Mouse (Mus musculus) gastrocnemius, adult 8-10 months (tissue): ENCODE results near the gene Imp4. TPM values are rescaled to one million over a fixed set of nuclear protein-coding genes. Genes with fewer than 3 reads are reported as not detected.

Source experiments
- DNase-seq, 2 experiments: peaks; one replicate each; pipeline ENCODE4 v3.0.0; 2022; ENCODE audit warnings: low spot score in 2 of 2
- total RNA-seq, 4 experiments: library from RNA; stranded (reverse); gene quantifications; 2 replicates each; pipeline ENCODE4 v1.2.4; 2022

The Imp4 gene
- total RNA-seq, 4 experiments from 2014 or later, result 9.4 to 13.2 (median 11.3) TPM

DNA sequence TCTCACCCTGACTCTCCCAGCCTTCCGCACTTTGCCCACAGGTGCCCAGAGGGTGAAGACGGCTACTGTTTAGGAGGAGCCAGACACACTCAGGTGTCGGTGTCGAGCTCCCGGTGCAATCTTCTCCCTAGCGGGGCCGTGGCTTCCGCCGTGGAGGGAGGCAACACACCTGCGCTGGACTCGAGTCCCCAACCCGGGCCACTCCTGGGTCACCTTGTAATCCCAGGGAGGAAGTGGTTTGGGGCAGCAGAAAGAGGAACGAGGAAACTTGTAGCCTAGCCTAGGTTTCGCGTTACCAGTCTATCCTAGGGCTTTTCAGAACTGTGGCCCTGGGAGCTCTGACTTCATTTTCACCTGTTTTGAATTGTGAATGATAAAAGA, 20.4 kb downstream of the Imp4 start:
- DNase-seq, result no peak

DNA sequence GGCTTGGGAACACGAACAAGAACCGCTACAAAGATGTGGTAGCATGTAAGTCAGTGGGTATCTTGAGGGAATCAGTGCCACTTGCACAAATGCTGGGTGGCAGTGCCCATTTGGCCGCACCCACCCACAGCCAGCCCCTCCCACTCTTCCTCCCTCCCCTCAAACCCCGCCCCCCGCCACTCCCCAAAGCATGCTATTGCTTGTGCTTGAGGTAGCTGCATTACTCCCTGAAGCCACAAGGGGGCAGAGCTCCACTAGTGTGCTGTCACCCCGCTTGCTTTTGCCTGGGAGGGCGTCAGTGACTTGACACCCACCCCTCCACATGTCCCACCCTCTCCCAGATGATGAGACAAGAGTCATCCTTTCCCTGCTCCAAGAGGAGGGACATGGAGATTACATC, 23.1 kb downstream of the Imp4 start:
- DNase-seq, result no peak

DNA sequence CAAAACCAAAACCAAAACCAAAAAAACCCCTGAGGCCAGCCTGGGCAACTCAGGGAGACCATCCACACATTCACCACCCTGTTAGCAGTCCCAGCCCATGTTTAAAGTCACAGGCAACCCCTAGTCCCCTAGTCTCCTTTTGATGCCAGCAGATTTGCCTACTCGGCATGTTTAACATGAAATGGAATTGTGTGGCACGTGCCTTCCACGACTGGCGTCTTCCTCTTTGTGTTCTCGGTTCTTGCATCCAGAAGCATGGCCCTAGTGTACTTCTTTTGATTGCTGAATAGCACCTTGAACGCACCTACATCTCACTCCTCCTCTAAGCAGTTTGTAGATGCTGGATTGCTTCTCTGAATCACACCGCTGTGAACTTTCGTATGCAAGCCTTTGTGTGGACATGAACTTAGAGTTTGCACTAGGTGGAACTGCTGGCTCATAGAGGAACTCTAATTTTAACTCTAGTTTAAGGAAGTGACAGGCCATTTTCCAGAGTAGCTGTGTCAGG, 24.7 kb downstream of the Imp4 start:
- DNase-seq, result no peak

DNA sequence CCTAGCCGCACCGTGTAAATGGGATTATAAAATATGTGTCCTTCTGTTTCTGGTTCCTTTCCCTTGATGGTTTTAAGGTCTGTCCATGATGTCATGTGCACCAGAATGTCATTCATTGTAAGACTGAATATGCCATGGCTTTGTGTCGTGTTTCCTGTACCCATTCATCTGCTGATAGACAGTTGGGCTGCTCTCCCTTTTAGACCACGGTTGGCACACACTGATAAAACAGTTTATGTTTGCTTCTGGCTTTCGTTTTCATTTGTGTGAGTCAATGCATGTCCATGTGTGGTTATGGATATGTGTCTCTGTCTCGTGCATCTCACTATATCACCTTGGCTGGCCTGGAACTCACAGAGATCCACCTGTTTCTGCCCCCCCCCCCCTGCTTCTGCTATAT, 25.8 kb downstream of the Imp4 start:
- DNase-seq, result no peak

DNA sequence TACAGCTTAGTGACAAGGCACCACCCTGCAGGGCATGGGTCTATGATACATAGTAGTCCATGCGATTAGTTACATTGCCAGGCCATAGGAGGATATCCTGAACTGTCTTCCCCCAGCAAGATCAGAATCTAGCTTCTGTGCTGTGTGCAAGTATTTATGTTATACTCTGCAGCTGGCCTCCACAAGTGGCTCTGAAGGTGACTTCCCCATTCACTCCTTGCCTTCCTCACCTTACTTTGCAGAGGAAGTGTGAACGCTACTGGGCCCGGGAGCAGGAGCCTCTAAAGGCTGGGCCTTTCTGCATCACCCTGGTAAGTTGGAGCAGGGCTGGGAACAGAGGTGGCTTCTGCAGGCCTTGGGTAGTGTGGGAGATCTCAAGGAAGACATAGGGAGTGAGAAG, 28.4 kb downstream of the Imp4 start:
- no peak for DNase-seq

DNA sequence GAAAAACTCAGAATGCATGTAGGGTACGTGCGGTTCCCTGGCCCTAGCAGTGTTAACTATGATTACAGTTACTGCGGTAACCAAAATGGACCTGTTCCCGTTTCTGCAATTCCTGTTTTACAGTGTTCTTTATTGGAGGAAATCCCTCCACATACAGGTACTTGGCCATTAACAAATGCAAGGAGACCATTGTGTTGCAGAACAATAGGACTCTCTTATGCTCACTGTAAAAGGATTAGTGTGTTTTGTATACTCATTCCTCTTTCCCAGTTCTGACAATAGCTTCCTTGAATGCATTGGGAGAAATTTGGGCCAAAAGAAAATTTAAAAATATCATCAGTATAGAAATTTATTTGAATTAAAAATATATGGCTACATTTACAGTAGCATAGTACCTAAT, 28.8 kb downstream of the Imp4 start:
- no peak for DNase-seq

DNA sequence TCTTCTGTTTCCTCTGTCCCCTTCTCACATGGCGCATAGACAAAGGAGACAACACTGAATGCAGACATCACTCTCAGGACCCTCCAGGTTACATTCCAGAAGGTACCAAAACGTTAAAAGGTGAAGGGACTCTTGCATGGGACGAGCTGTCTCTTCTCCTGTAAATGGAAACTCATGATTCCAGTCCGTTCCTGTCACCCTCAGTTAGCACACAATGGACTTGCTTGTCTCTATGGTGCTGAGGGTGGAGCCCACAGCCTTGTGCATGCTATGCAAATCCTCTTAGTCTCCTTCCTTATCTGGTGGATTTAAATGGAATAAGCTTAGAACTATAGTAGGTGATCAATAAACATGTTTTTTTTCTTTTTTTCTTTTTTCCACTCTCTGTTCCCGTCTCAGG, 30.1 kb downstream of the Imp4 start:
- no peak for DNase-seq

DNA sequence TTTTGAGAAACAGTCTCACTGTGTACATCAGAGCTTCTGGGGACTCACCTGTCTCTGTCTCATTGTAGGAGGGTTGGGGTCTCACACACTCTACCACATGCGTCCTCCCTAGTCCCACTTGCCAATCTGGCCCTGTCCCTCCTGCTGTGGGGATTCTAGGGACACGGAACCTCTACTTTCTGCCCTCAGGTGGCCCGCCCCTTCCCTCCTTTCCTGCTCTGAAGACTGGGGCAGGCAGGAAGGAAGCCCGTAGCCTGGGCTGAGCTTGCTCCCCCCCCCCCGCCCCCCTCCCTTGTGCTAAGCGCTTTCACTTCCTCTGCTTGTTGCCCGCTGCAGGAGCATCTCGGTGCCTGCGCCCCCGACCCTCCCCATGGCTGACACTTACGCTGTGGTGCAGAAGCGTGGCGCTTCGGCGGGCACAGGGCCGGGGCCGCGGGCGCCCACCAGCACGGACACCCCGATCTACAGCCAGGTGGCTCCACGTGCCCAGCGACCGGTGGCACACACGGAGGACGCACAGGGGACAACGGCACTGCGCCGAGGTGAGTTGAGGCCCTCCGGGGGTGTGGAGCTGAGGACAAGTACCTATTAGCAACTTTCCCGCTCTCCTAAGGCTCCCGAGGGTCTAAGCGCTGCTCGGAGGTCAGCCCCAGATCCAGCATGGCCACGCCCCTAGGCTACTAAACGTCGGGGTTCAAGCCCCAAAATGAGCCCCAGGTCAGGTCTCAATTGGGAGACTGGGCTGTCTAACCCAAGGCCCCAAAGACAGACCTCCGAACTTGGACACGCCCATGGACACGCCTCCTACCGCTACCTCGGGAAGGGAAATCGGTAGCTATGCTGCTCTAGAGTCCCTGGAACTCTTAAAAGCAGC, 33.0 kb downstream of the Imp4 start:
- DNase-seq, result no peak

DNA sequence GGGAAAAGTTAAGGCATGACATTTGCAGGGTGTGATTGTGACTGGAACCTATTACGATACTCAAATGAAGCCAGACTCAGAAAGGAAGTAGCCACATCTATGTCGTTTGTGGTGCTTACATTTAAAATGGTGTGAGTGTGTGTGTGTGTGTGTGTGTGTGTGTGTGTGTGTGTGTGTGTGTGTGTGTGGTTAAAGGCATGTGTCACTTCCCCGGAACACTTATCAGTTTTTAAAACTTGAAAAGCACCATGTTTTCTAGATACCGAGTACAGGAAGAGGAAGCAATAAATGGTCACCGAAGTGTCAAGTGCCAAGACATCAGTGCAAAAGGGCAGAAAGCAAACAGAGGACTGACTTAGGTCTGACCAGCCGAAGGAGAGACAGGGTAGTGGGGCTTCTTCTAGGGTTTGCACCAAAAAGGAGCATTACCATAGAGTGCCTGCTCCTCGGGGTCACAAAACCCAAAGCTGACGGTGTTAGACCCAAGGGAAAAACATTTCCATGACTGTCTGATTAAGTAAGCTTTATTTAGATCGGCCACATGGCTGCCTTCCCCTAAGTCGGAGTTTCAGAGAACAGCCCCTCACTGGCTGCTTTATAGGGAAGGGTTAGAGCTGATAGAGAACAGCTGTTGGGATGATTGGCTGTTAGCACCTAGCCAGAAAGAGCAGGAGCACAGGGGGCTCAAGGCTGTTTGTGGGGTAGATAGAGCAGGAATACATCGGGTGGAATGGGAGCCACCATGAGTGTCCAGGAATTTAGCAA, 39.4 kb downstream of the Imp4 start:
- DNase-seq, result no peak

DNA sequence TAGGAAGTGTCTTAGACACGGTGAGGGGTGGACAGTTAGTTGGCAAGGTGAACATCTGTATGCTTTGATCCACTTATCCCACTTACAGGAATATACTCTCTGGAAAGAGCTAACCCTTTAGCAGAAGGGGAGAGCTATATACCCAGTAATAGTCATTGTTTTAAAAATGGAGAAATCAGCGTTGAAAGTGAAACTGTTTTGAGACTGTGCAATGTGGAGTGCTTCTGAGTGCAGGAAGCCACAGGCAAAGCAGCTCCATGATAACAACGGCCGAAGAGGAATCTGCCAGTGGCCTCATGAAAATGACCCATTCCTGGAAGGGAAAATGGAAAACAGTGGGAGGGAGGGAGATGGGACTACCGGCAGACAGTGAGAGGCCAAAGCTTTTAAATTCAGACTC, 41.1 kb downstream of the Imp4 start:
- no peak for DNase-seq

DNA sequence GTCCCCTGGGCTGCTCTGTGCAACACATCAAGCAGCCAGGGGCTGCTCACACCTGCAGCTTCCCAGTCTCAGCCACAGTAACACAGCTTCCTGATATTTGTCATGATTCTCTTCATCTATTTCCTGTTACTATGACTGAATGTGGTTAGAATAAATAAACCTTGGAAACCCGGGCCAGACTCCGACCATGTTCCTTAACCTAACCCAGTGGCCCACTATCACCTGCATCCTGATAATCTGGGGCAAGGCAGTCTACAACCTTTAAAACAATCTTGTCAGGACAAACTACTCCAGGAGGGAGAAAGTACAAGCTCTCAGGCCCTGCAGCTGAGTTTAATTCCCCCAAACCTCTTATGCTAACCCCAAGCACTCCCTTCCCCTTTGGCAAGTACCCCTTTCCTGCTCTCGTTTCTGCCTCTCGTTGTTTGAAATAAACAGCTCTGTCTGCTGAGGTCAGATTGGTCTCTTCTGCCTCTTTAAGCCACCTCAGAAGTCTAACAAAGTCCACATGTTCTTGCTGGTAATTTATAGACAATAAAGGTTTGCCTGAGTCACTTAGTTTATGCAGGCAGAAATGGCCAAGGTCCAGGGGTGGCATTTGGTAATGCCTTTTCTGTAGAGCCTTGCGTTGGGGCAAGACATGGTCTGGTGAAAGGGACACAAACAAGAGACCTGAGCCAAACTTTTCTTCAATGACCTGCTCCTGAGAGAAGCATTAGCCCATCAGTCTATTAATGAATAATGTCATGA, 42.4 kb downstream of the Imp4 start:
- no peak for DNase-seq

DNA sequence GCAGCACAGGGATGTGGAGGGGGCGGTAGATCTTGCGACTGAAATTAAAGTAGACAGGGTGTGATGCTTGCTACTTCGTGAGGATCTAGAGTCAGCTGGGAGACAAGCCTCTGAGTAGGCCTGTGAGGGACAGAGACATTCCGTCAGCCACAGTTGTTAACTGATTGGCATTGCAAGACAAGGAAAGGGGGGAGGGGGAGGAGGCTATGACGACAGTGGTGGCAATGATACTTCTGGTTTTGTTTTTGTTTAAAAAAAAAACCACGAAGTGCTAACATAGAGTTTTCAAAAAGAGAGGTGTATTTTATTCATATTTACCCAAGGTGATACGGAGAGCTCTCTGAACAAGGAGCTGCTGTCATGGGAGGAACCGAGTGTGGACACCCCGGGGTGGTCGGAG, 44.8 kb downstream of the Imp4 start:
- DNase-seq, result no peak

DNA sequence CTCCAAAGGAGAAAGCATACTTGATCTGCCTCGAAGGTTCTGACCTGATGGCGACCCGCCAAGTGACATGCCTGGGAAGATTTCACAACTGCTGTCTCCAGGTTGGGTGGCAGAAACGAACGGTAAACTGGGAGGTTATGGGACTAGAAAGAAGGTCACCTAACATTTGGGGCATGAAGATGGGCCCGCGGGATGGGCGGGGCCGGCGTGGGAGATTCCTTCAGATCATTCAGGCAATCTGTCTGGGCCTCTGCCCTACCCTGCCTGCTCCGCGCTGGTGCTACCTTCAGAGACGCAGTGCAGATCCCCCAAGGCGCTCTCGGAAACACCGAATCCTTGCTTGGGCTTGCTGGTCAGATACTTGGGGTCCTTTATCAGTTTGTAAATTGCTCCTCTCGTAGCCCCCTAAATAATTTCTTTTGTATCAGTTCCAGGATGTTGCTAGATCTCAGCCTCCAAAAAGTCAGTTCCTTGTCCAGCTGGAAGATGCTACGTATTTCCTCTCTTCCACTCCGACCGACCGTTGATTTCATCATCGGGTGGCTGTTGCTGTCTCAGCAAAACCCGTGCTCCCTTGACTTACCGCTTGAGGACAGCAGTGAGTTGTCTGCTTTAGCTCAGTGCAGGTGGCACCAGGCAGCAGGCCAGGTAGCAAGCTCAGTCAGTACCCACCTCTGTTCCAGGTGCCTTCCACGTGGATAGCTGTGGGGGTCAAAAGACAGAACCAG, 46.0 kb downstream of the Imp4 start:
- DNase-seq, result no peak

DNA sequence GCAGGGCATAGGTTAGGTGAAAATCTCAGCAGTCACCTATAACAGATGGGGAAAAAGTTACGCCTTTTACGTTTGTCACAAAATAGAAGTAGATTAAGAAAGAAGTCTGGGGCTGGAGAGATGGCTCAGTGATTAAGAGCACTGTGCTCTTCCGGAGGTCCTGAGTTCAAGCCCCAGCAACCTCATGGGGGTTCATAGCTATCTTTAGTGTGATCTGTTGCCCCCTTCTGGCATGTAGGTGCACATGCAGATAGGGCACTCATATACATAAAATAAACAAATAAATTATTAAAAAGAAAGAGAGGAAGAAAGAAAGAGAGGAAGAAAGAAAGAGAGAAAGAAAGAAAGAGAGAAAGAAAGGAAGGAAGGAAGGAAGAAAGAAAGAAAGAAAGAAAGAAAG, 47.7 kb downstream of the Imp4 start:
- DNase-seq, result no peak

DNA sequence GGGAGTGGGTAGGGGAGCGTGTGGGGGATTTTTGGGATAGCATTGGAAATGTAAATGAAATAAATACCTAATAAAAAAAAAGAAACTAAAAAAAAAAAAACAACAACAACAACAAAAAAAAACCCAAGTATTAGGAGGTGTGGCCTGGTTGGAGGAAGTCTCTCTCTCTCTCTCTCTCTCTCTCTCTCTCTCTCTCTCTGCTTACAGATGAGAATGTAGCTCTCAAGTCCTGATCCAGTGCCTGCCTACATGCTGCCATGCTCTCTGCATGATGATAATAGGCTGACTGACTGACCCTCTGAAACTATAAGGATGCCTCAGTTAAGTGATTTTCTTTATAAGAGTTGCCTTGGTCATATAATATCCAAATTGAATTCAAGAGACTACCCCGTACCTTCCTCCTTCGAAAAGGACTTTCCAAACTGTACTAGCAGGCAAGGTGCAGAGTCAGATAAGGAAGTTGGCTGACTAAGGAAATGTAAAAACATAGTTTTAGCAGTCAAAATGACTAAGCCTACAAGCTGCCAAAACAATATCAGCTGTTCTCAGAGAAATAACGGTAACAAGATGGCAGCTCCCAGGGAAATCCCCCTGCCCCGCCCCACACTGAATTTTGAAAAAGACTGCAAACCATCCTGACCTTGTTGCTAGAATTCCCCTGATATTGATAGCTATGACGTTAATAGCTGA, 50.3 kb downstream of the Imp4 start:
- DNase-seq, result no peak

DNA sequence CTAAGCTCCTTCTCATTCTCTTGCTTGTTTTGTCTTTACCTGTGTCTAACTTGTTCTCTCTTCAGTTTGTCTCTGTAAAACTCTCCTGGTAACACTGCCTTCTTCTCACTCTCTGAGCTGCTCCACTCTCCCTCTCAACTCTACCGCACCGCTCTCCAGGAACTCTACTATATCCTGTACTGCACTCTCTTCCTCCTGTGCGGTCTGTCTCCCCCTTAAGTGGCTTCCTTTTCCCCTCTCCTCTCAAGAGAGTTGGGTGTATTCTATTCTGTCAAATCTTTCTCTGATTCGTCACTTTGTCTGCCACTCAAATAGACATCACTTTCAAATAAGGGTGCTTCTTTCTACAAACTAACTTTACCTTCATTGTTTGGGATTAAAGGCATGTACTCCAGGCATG, 51.8 kb downstream of the Imp4 start:
- DNase-seq, result no peak
